Mouse (Mus musculus) adrenal gland, postnatal 4 days (tissue): ENCODE data around the gene Hint1. TPM values are rescaled to one million over a fixed set of nuclear protein-coding genes. Genes with fewer than 3 reads are reported as not detected.
A peak's percentile ranks its signal among the peaks of the same experiment; 100 is the strongest.
"Not testable (repeated sequence)": the region's sequence is repeated elsewhere in the genome, so short reads cannot be mapped to it uniquely, and the experiment has no call there.

Experiments used
- DNase-seq, 2 experiments: peaks; one replicate each; pipeline ENCODE4 v3.0.0; 2021 to 2022; ENCODE audit warnings: low spot score in 2 of 2, mixed read lengths in 2 of 2
- long read RNA-seq, 2 experiments: library from polyadenylated mRNA; stranded (forward); transcript quantifications; one replicate each; pipeline ENCODE4 v2.0.0; 2021
- total RNA-seq, 2 experiments: library from RNA; stranded (reverse); gene quantifications; 2 replicates each; pipeline ENCODE4 v1.2.3; 2021

Hint1 gene
- 100 to 1,000 TPM; 353 to 385 TPM for total RNA-seq
- long read RNA-seq, experiment 1, transcript Hint1-201 (3 exons, 636 nt) = major isoform, 240 of 249 reads
- long read RNA-seq, experiment 1, partial matches to known transcripts = 4 of 249 reads
- long read RNA-seq, experiment 1, other reads (novel, unspliced or antisense) = 5 of 249 reads
- long read RNA-seq, experiment 2, transcript Hint1-201 (3 exons, 636 nt) = major isoform, 210 of 256 reads
- long read RNA-seq, experiment 2, partial matches to known transcripts = 0 of 256 reads
- long read RNA-seq, experiment 2, other reads (novel, unspliced or antisense) = 45 of 256 reads

DNA sequence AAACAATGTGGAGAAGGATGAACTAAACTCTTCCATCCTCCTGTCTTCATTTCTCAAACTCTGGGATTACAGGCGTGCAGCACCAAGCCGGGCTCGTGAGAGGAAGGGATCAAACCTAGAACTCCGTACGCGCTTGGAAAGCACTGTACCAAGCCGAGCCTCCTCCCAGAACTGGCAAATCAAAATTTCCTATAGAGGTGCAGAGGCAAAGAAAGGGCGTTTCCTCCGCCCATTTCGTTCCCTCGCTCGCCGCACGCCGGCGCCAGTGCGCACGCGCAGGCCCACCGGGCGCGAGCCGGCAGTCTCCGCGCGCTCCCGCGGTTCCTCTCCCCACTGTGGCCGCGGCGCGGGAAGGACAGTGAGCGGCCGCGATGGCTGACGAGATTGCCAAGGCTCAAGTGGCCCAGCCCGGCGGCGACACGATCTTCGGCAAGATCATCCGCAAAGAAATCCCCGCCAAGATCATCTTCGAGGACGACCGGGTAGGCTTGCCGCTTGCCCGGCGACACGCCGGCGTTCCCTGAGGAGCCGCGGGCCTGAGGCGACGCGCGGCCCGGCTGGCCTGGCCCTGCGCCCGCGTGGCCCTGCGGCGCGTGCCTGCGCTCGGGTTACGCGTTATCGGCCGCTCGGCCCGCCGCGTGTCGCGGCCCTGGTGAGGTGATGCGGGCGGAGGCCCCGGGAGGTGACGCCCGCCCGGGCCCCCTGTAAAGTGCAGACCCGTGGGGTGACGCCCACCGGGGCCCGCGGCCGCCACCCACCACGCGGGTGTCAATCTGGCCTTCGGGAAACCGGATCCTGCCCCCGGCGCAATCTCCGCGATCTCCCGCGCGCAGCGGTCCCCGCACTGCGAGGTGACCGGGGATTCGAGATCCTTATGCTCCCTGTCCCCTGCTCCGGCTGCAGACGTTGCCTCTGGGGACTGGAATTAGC lies at the start of gene Hint1:
Gene Hint1, plus strand, starts transcription at position 265 of the 930 bp plus-strand sequence.
- DNase-seq = peak; percentile 85

DNA sequence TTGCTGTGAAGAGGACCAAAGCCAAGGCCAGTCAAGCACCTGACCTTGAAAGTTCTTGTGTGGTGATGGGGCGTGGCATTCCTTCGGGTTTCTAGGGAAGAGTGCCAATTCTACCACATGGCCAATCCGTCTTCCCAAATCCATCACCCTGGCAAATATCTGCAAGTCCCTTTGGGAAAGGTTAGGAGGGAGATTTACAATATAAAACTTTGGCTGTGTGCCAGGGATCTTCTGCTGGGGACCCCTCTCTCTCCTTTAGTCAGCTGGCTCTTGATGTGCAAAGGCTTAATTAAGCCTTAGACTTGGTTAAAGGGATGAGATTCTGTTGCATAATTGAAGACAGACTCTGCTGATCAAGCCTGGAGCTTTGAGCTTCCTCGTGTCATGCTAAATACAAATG lies 48.7 kb upstream of the Hint1 start:
- no peak for DNase-seq

DNA sequence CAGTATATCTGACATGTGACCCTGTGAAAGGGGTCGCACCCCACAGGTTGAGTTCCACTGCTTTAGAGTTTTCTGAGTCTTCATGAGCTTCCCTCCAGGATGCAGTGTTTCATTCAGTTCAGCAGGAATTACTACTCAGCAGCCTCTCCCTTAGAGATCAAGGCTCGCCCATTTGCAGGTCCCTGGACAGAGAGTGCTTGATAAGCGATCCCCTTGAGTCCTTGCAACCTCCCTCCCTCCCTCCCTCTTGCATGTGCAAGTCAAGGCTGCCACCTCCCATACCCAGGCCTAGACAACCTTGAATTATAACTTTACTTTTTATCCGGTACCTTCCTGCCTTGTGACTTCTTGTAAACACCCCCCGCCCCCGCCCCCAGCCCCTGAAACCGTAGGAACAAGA lies 46.7 kb upstream of the Hint1 start:
- no peak for DNase-seq

DNA sequence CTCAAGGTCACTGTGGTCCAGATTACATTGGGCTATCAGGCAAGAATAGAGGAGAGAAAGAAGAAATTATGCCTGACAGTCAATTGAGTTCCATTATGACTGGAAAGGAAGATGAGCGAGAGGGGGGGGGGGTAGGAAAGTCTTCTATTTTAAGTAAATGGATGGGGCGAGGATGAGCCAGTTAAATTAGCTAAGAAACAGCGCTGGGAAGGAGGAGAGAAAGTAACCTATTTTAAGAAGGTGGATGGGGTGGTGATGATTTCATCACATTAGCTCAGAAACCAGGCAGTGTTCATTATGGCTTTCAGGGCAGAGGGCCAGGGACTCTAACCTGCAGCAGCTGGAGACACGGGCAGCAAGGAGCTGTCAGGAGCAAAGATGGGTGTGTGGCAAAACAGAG lies 42.7 kb upstream of the Hint1 start:
- DNase-seq = no peak

DNA sequence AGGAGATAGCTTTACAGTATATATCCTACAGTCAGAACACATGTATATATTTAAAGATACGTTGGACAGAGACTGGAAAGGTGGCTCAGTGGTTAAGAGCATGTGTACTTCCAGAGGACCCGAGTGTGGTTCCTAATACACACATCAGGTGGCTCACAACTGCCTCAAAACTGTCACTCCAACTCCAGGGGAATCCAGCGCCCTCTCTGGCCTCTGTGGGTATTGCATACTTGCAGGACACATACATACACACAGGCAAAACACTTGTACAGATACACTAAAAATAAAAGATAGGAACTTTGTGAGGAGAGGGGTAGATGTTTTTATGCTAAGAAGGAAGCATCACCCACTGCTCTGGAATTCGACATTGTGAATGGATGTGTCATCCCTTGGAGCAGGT lies 40.4 kb upstream of the Hint1 start:
- DNase-seq = no peak

DNA sequence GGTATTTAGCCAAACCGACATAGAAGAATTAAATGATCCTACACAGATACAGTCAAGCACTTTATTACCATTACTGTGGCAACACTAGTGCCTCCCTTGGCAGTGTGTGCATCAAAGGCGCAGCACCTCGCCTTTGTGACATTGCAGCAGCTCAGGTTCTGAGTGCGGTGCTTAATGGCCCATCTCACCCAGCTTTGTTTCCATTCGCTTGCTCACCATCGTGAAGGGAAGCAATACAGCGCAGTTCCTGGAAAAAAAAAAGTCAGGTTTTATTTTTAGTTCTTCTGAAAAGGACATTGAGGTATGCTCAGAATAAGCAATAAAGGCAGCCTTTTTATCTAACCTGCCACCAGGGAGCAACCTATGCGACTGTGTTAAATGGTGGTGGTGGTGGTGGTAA lies 39.4 kb upstream of the Hint1 start:
- no peak for DNase-seq

DNA sequence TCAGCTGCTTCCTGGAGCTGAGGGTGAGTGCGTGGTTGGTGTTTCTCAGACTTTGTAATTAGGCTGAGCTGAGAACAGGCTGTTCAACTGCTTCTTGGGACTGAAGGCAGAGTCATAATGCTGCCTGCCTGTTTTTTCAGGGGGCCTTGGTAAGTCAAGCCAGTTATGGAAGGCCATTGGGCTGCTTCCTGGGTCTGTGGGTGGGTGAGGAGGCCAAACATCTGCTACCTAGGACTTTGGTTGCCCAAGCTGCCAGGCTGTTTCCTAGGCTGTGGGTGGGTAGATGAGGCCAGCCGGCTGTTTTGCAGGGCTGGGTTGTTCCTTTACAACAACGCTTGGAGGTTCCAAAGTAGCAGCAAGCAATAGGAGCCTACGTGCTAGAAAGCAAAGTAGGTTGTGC lies 32.4 kb upstream of the Hint1 start:
- DNase-seq = no peak

DNA sequence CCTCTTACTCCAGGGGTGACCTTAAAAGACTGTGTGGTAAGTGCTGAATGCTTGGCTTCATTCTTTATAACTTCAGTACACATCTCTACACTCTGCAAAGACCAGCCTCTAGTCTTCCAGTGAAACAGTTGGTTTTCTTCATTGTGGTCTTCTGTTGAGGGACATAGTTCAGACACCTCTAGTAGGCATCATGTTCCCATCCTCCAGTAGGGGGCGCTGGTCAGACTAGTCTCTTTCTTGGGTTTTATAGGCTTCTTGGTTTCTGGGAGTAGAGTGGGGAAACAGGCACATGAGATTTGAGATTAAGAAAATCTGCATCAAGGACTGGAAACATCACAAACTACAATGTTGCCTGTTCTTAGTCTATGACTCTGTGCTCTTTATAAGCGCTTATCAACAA lies 31.6 kb upstream of the Hint1 start:
- no peak for DNase-seq

DNA sequence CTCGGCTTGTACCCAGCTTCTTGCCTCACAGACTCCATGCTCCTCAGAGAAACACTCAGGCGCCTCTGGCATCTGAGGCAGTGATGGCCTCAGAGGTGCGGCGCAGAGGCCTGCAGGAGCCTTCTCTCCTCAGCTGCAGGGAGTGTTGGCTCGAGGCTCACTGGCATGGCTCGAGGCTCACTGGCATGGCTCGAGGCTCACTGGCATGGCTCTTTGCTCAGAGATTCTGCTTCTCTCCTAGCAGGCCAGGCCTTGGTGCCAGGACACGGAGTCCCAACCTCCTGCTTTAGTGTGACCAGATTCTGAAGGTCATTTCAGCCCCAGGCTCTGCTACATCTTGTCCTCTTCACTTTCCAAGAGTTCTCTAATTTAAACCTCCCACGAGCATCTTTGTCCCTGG lies 30.1 kb upstream of the Hint1 start:
- DNase-seq = peak in 1 of 2 experiments; percentile 11

DNA sequence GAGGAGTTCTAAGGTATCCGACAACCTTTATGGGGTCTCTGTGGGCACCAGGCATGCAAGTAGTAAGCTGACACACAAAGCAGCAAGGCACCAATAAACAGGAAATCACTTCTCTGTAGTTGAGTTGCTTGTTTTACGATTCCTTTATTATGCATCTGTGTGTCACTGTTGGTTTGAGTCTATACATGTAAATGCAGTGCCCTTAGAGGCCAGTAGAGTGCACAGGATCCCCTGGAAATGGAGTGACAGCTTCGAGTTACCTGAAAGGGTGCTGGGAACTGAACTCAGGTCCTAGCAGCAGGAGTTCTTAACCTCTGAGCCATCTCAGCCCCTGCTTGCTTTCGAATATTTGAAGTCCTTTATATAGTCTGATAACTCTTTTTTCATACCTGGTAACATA lies 26.5 kb upstream of the Hint1 start:
- DNase-seq = no peak

DNA sequence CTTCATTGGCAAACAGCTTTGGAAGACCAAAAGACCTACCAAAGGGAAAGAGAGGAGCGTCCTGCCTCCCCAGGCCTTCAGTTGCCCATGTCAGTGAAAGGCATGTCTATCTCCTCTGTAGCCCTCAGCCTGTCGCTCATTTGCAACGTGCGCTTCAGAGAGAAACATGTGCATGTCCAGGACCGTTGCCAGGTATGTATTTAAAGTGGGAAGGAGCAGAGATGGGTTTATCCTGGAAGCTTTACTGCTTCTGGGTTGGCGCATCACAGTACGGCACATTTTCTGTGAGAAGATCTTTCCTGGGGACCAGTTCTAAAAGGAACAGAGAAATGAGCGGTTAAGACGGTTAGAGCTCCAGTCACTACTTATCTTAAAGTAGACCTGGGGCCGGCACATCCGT lies 25.3 kb upstream of the Hint1 start:
- DNase-seq = no peak

DNA sequence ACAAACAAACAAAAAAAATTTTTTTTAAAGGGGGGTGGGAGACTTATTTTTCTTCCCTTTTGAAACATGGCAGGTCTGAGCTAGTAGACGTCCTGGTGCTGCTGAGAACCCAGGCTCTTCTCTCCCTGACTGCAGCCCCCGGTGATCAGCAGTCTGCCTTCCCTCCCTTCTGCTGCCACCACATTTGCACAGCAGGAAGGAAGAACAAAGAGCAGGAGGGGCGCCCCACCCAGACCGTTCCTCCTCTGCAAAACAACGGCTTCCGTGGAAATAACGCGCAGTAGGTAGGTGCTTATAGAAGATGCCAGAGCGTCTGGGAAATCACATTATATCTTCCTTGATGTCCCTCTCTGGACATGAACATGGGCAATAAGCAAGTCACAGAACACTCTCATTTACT lies 21.8 kb upstream of the Hint1 start:
- no peak for DNase-seq

DNA sequence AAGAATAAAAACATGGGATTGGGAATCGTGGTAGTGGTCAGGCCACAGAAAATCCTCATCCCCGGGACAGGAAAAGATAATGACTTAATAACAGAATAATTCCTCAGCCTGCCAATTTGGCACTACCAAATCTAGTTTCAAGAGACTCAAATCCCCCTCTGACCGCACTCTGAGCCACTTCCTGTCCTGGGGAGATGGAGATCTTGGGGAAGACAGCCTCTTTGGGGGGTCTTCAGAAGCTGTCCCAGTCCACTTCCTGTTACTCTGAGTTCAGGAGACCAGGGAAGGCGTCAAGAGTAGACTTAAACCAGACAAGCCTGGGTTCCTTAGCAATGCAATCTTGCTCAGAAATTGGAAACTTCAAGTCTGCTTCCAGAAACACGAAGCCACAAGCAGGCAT lies 21.2 kb upstream of the Hint1 start:
- no peak for DNase-seq

DNA sequence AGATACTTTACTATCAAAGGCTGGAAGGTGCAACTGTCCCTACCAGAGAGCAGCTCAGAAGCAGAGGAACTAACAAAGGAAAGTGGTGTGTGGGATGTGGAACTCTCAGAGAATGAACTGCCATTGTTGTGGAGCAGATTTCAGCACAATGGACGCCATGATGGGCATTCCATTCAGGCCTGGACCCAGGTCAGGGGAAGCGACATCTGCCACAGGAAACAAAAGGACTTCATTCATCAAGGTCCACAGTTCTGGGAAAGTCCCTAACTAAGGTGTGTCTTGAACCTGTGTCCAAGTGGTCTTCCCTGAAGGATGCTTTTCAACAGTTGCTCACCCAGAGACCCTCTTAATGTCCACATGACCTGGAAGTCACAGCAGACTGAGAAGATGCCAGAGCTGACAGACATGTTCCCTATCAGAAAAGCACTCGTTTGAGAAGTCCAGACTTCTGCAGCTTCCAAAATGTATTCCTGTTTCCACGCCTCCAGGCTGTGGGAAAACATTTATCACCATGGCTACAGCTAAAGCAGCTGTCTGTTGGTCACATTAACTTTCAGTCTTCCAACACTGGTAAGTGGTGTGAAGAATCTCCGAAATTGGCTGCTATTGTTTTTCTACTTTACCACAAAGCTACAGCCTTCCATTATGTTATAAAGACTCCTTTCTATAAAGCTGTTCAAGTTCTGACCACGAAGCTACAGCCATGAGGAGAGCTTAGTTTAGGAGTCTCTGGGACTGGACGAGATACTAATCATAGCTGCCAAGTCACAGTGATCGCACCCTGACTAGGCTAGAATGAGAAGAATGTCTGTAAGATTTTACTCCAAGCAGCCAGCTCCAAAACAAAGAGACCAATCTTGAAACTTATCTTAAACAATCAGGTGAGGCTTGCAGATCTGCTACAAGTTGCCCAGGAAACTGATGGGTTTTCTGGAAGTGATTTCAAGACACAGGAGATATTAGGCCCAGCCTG lies 20.4 kb upstream of the Hint1 start:
- no peak for DNase-seq

DNA sequence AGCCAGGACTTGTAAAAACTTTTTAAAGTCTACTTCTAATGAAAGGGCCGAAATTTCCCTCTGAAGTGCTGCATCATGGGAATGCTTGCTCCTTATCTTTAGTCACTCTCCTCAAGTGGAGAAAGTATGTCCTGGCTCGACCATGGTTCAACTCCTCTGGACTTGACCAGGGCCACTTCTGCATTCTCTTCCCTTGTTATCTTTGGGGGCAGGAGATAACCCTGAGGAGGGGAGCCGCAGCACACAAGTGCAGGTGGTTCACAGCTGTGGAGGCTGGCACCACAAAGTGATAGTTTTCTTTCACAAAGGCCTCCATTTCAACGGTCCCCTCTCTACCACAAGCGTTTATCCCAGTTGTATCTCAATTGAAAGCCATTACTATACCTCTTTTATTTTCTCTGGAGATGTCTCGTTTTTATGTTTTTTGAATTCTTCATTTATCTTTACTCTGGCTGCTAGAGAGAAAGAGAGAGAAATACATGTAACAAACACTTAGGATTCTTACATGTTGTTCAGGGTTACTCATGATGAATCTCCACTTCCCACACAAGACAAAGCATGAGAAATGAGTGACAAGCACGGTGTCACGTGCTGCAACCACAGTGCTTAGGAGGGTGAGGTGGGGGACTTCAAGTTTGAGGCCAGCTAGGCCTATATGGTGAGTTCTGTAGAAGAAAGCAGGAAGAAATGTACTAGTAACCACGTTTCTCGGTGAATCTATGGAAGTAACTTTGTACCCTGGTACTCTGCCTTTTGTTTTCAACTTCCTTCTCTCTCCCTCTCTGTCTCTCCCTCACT lies 16.0 kb upstream of the Hint1 start:
- no peak for DNase-seq

DNA sequence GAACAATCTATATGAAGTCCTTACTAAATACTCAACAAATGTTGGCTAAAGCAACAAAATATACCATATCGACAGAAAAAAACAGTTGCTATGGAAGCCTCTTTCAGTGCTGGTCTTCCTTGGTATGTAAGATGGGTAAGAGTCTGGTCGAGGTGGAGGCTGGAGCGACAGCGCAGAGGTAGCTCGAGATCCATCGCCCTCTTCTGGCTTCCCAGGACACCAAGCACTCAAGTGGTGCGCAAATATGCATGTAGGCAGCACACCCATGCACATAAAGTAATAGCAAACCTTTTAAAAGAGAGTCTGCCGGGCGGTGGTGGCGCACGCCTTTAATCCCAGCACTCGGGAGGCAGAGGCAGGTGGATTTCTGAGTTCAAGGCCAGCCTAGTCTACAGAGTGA lies 14.5 kb upstream of the Hint1 start:
- no peak for DNase-seq

DNA sequence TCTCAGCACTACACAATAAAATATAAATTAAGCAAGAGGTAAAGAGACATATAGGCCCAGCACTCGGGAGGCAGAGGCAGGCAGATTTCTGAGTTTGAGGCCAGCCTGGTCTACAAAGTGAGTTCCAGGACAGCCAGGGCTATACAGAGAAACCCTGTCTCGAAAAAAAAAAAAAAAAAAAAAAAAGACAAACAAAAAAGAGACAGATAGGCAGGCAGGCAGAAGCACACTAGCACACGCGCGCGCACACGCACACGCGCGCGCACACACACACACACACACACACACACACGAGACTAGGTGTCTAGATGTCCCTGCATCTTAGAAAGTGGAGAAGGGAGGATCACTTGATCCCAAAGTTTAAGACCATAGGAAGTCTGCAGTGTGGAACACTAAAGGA lies 7.3 kb upstream of the Hint1 start:
- DNase-seq = not testable (repeated sequence)

DNA sequence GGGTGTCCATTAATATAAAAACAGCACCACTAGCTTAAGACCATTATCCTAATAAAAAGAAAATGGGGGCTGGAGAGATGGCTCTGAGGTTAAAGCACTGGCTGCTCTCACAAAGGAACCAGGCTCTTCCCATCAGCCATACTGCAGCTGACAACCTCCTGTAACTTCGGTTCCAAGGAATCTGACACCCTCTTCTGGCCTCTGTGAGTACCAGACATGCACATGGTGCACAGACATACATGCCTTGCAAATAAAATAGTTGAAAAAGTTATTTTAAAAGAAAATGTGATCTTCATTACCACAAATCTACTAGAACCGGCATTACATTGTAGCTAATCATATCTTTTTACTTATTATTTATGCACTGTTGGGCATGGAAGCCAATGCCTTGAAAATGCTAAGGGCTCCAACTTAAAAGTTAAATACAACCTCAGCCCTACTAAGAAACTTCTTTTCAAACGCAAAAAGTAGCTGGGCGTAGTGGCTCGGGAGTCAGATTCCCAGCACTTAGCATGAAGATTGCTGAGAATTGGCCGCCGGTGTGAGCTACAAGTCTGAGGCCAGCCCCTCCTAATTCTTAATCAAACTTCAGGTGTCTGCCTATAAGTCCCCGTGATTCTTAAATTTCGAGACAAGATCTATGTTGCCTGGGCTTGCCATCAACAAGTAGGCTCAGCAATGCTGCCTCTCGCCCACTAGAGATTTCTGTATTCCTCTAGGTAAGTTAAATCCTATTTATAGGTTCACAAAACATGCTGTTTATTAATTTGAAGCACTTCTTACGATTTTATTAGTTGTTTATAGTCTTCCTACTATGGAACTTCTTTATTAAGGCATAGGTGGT lies 6.6 kb upstream of the Hint1 start:
- DNase-seq = no peak

DNA sequence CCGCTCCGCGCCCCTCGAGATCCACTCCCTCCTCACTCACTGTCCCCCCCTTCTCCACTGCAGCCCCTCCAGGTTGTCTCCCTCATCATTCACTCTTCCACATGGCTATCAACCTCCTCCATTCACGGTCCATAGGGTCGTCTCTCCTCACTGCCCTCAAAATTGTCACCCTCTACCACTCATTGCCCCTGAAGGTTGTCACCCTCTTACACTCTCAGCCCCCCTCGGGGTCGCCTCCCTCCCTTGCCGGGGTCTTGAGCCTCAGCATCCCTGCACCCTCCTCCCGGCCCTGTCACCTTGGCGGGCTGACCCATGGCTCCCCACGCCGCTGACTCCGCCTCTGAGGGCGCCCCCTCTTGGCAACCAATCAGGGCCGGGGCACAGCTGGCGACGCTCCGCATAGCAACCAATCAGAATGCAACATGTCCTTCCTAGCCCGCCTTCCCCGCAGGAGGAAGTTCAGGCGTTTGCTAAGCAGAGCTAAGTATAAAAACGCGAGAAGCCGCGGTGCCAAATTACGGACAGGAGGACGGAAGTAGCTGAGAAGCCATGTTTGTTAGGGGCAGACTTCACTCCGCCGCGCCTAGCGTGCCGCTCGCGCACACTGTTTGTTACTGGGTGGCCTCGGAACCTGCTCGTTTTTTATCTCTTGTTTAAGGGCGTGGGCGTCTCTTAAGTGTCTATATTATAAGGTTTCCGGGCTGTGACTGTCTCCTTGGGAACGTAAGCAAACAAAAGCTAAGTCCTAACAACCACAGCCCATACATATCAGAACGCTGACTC lies 5.7 kb upstream of the Hint1 start, which contains the start of gene Lyrm7:
Gene Lyrm7, minus strand, starts transcription at position 661 of the 783 bp plus-strand sequence.
- DNase-seq = peak; percentile 83 to 92
